Mouse (Mus musculus) CD8-positive naive resting alpha-beta T cell, adult 2 months (primary cell): ENCODE measurements around the gene S100a13.

Experiments used
- DNase-seq, 2 experiments: peaks; one replicate each; pipeline ENCODE4 v3.0.0; 2022; ENCODE audit warnings: low read depth in 2 of 2, low spot score in 2 of 2

Gene S100a13

GRCm38 (mm10) chr3:90550421-90550790 lies 36.2 kb downstream of the S100a13 start:
- no peak for DNase-seq

- DNase-seq, result no peak
These were observed 38.0 kb downstream of the S100a13 start for GRCm38 (mm10) chr3:90552231-90552630.

GRCm38 (mm10) chr3:90555954-90556353 lies 41.7 kb downstream of the S100a13 start:
- no peak for DNase-seq

- no peak for DNase-seq
These were observed 45.9 kb downstream of the S100a13 start, which contains the start of gene S100a3 for GRCm38 (mm10) chr3:90560008-90560628. Gene S100a3 (plus strand): TSS chr3:90560578.
